Mouse (Mus musculus) midbrain, embryonic 16.5 days (tissue): ENCODE data around the gene Ktn1. TPM values are rescaled to one million over a fixed set of nuclear protein-coding genes. Genes with fewer than 3 reads are reported as not detected.

Experiments
- ATAC-seq: fragments of 200-750 bp; cut with Nextera tagmentation; 2 replicates; pipeline ENCODE4 v1.8.0; 2017; ENCODE audit warnings: moderate TSS enrichment
- H3K27ac ChIP-seq: fragments of 300-500 bp; sonication (generic); 2 replicates; pipeline ENCODE4 v1.5.1; 2014; ENCODE audit warnings: mild to moderate bottlenecking, low read length, mixed read lengths
- H3K27me3 ChIP-seq: fragments of 300-500 bp; sonication (generic); 2 replicates; pipeline ENCODE4 v1.6.1; 2014; ENCODE audit warnings: low read depth, low read length, mixed read lengths; ENCODE audit not compliant: control insufficient read depth, insufficient read depth
- H3K36me3 ChIP-seq: fragments of 300-500 bp; sonication (generic); 2 replicates; pipeline ENCODE4 v1.6.1; 2014; ENCODE audit warnings: mild to moderate bottlenecking, low read length, moderate library complexity, mixed read lengths; ENCODE audit not compliant: control insufficient read depth, insufficient read depth
- H3K4me1 ChIP-seq: fragments of 300-500 bp; sonication (generic); 2 replicates; pipeline ENCODE4 v1.6.1; 2014; ENCODE audit warnings: mild to moderate bottlenecking, low read length, mixed read lengths; ENCODE audit not compliant: control insufficient read depth, insufficient read depth
- H3K4me2 ChIP-seq: fragments of 300-500 bp; sonication (generic); 2 replicates; pipeline ENCODE4 v1.6.1; 2014; ENCODE audit warnings: mild to moderate bottlenecking, low read length, mixed read lengths
- H3K4me3 ChIP-seq: fragments of 300-500 bp; sonication (generic); 2 replicates; pipeline ENCODE4 v1.5.1; 2014; ENCODE audit warnings: low read depth, mild to moderate bottlenecking, low read length, moderate library complexity, mixed read lengths
- H3K9ac ChIP-seq: fragments of 300-500 bp; sonication (generic); 2 replicates; pipeline ENCODE4 v1.6.1; 2014; ENCODE audit warnings: low read depth, low read length, mixed read lengths
- H3K9me3 ChIP-seq: fragments of 300-500 bp; sonication (generic); replicated peaks from 2 replicates; pipeline ENCODE4 v1.6.1; 2014; ENCODE audit warnings: mild to moderate bottlenecking, low read length, mixed read lengths; ENCODE audit not compliant: control insufficient read depth, poor library complexity, severe bottlenecking
- WGBS: fragments of 180-500 bp; shearing (Covaris S2); extraction: QIAGEN DNeasy Blood & Tissue Kit; methylation state at CpG from one replicate; pipeline ENCODE4 v1.1.7; 2014; 5-methylcytosine and 5-hydroxymethylcytosine counted together
- polyA plus RNA-seq: library from polyadenylated mRNA; unstranded; fragments of >200 nt; fragmentation: Nextera tagmentation; extraction: Ambion mirVana; gene quantifications from 2 replicates; pipeline ENCODE4 v1.2.1, GENCODE M21; 2015

The Ktn1 gene
- polyA plus RNA-seq, 1 experiment from 2014 or later = 62.5 TPM

- no peak for ATAC-seq
- 61% methylated on average over 5 of the region's 5 CpGs for WGBS
- Histone ChIP-seq H3K9ac (no peak overlapping the region), H3K27ac (no peak overlapping the region), H3K27me3 (no peaks in the 10 kb centered on the region), H3K4me1 (no peaks in the 10 kb centered on the region), H3K4me2 (no peak overlapping the region), H3K9me3 (no peaks in the 10 kb centered on the region), H3K36me3 (peaks cover 22% of the 10 kb centered on the region), H3K4me3 (no peak overlapping the region)
Measured at GRCm38 (mm10) chr14:47699126-47699525, 50.9 kb downstream of the Ktn1 start.

- no peak overlapping the region for H3K27ac ChIP-seq
- no peak overlapping the region for H3K4me2 ChIP-seq
- 91% methylated on average over 3 of the region's 3 CpGs for WGBS
- H3K9me3 ChIP-seq = no peaks in the 10 kb centered on the region
- no peak overlapping the region for H3K9ac ChIP-seq
- no peak for ATAC-seq
- no peak overlapping the region for H3K4me3 ChIP-seq
- H3K36me3 ChIP-seq = peaks cover 32% of the 10 kb centered on the region
- no peaks in the 10 kb centered on the region for H3K4me1 ChIP-seq
- H3K27me3 ChIP-seq = no peaks in the 10 kb centered on the region
Measured at GRCm38 (mm10) chr14:47709546-47709945, 61.3 kb downstream of the Ktn1 start.

GRCm38 (mm10) chr14:47715771-47716170, 67.5 kb downstream of the Ktn1 start:
- Histone ChIP-seq H3K4me1 (no peaks in the 10 kb centered on the region), H3K27ac (no peak overlapping the region), H3K27me3 (no peaks in the 10 kb centered on the region), H3K4me3 (no peak overlapping the region), H3K36me3 (peaks cover 4% of the 10 kb centered on the region; the same call in 1 of the 2 replicates), H3K9me3 (no peaks in the 10 kb centered on the region), H3K9ac (no peak overlapping the region), H3K4me2 (no peak overlapping the region)
- WGBS = 78% methylated on average over 3 of the region's 3 CpGs
- no peak for ATAC-seq

- no peak for ATAC-seq
- H3K36me3 ChIP-seq = peaks cover 4% of the 10 kb centered on the region; the same call in 1 of the 2 replicates
- no peaks in the 10 kb centered on the region for H3K4me1 ChIP-seq
- H3K9me3 ChIP-seq = no peaks in the 10 kb centered on the region
- H3K9ac ChIP-seq = no peak overlapping the region
- H3K27me3 ChIP-seq = no peaks in the 10 kb centered on the region
- 91% methylated on average over 14 of the region's 14 CpGs for WGBS
- H3K4me3 ChIP-seq = no peak overlapping the region
- H3K4me2 ChIP-seq = no peak overlapping the region
- no peak overlapping the region for H3K27ac ChIP-seq
Measured at GRCm38 (mm10) chr14:47717916-47718606, 69.8 kb downstream of the Ktn1 start.

GRCm38 (mm10) chr14:47720023-47720422, 71.8 kb downstream of the Ktn1 start:
- Histone ChIP-seq H3K9ac (no peak overlapping the region), H3K9me3 (no peaks in the 10 kb centered on the region), H3K4me1 (no peaks in the 10 kb centered on the region), H3K4me2 (no peak overlapping the region), H3K4me3 (no peak overlapping the region), H3K27me3 (no peaks in the 10 kb centered on the region), H3K27ac (no peak overlapping the region), H3K36me3 (peaks cover 6% of the 10 kb centered on the region; the same call in 1 of the 2 replicates)
- 95% methylated on average over 4 of the region's 4 CpGs for WGBS
- ATAC-seq = no peak

- Histone ChIP-seq H3K9ac (no peak overlapping the region), H3K36me3 (peaks cover 24% of the 10 kb centered on the region)
- no peak for ATAC-seq
Measured at GRCm38 (mm10) chr14:47723035-47723434, 74.8 kb downstream of the Ktn1 start.

GRCm38 (mm10) chr14:47728594-47728993, 80.3 kb downstream of the Ktn1 start:
- H3K27me3 ChIP-seq = no peaks in the 10 kb centered on the region
- no peaks in the 10 kb centered on the region for H3K9me3 ChIP-seq
- H3K27ac ChIP-seq = no peak overlapping the region
- H3K36me3 ChIP-seq = peaks cover 46% of the 10 kb centered on the region
- no peak overlapping the region for H3K4me3 ChIP-seq
- no peak for ATAC-seq
- no peaks in the 10 kb centered on the region for H3K4me1 ChIP-seq
- no peak overlapping the region for H3K9ac ChIP-seq
- WGBS = 100% methylated on average over 1 of the region's 1 CpGs
- H3K4me2 ChIP-seq = no peak overlapping the region

More at GRCm38 (mm10) chr14:47723035-47723434, 74.8 kb downstream of the Ktn1 start:
- Histone ChIP-seq H3K9me3 (no peaks in the 10 kb centered on the region), H3K4me1 (no peaks in the 10 kb centered on the region), H3K4me2 (no peak overlapping the region), H3K27ac (no peak overlapping the region), H3K4me3 (no peak overlapping the region), H3K27me3 (no peaks in the 10 kb centered on the region)

- no peak overlapping the region for H3K4me2 ChIP-seq
- H3K9me3 ChIP-seq = no peaks in the 10 kb centered on the region
- H3K27ac ChIP-seq = no peak overlapping the region
- no peak overlapping the region for H3K4me3 ChIP-seq
- WGBS = 94% methylated on average over 12 of the region's 12 CpGs
- no peak for ATAC-seq
- H3K36me3 ChIP-seq = peaks cover 29% of the 10 kb centered on the region
- H3K4me1 ChIP-seq = no peaks in the 10 kb centered on the region
- H3K9ac ChIP-seq = no peak overlapping the region
- no peaks in the 10 kb centered on the region for H3K27me3 ChIP-seq
Measured at GRCm38 (mm10) chr14:47735354-47735753, 87.1 kb downstream of the Ktn1 start.

GRCm38 (mm10) chr14:47736471-47736870, 88.2 kb downstream of the Ktn1 start:
- H3K27me3 ChIP-seq = no peaks in the 10 kb centered on the region
- no peak overlapping the region for H3K27ac ChIP-seq
- no peak for ATAC-seq
- no peaks in the 10 kb centered on the region for H3K9me3 ChIP-seq
- WGBS = 87% methylated on average over 8 of the region's 8 CpGs
- H3K36me3 ChIP-seq = peaks cover 27% of the 10 kb centered on the region
- H3K4me2 ChIP-seq = no peak overlapping the region
- no peak overlapping the region for H3K4me3 ChIP-seq
- H3K9ac ChIP-seq = no peak overlapping the region
- H3K4me1 ChIP-seq = no peaks in the 10 kb centered on the region
